Mouse (Mus musculus) retina, postnatal 1 day (tissue): Measurements from ENCODE around the gene Trim47.

Source experiments
- DNase-seq: peaks from one replicate; pipeline ENCODE4 v3.0.0-alpha.2; 2012

The Trim47 gene

DNA sequence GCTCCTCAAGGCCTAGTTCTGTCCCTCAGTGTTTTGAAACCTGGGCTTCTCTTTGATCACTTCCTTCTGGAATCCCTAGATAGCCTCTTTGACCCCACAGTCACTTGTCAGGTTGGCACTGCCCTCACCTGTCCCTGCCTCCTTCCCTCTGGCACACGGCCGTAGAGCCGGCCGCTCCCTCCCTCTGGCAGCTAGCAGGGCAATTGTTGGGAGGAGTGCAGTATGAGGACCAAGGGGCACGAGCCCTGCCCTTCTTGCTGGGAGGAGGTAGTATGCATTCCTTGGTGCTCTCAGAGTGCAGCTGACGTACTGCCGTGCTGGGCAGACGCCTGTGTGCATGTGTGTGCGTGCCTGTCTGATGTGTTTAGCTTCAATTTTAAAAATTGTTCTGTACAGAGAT lies 66.4 kb downstream of the Trim47 start:
- DNase-seq, result no peak

DNA sequence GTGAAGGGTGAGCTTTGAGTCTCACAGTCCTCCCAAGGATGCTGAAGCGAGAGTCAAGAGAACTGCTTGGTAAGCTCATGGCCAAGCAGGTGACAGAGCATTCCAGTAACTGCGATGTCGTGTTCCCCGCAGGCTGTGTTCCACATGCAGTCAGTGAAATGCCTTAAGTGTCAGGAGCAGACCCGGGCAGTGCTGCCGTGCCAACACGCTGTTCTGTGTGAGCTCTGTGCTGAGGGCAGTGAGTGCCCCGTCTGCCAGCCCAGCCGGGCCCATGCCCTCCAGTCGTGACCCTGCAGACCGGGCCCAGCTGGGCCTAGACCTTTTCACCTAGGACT lies 67.4 kb downstream of the Trim47 start:
- no peak for DNase-seq

DNA sequence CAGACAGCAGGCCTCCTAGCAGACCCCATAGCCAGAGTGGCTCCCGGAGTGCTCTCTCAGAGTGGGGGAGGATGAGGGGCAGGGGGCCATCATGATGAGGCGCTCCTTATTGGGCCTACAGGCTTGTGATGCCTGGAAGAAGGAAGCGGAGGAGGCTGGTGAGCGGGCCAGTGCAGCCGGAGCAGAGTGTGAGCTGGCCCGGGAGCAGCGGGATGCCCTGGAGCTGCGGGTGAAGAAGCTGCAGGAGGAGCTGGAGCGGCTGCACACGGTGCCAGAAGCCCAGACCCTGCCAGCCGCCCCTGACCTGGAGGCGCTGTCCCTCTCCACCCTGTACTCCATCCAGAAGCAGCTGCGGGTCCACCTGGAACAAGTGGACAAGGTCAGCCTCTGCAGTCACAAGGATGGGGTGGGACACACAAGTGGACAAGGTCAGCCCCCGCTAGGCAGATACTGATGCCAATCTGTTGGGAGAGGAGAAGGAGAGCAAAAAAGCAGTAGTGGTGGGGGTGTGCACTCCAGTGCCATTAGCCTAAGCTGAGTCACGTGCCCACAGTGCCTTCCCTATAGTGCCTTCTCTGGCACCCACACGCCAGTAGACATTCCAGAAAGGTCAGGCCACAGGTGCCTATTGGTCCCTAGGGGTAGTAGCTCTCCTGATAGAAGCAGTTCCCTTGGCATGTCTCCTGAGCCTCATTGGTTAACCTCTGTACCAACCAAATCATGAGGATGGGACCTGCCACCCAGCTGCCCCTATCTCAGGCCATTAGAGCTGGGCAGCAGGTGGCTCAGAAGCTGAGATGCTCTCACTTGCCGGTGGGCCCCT lies 67.9 kb downstream of the Trim47 start:
- no peak for DNase-seq

DNA sequence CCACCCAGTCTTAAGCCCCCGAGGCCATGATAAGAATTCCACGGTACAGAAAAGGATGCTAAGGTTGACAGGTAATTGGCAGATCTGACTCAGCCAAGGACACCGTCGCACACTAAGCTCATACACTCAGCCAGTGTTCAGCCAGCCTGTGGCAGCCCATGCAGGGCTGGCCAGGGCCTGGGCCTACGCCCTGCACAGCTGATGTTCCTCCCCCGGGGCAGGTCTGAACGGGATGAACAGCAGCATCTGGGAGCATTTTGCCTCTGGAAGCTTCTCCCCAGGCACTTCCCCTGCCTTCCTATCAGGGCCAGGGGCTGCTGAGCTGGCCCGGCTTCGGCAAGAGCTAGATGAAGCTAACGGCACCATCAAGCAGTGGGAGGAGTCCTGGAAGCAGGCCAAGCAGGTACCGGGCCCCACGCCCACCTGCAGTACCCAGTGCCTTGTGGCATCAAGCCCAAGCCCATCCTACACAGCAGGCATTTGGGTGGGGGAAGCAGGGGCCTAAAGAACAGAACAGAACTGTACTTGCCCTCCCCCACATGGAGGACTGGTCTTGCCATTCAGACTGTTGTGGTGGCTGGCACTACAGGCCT lies 68.9 kb downstream of the Trim47 start:
- no peak for DNase-seq

DNA sequence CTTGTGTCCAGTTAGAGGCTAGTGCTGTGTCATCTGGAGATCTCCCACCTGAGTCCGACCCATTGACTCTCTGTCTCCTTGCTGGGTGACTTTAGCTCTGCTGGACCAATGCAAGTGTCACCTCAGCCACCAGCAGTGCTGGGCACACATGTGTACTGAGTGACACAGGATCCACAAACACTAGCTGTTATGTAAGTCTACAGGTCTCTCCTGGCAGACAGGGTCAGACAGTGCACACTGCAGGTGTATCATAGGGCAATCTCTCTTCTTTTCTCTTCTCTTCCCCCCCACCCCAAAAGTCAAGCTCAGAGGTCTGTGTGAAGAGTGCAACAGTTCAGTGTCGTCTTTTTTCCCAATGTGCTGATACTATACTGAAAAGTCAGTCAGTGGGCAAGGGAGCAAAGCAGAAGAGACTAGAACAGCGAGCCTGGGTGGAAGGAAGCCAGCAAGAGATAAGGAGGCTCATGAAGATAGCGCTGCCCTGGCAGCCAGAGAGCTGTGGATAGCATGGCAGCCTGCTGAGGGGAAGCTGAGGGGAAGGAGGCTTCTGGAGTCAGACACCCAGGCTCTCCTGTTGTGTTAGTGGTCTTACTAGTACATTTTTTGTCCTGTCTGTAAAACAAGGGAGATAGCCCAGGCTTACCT lies 69.7 kb downstream of the Trim47 start:
- no peak for DNase-seq

DNA sequence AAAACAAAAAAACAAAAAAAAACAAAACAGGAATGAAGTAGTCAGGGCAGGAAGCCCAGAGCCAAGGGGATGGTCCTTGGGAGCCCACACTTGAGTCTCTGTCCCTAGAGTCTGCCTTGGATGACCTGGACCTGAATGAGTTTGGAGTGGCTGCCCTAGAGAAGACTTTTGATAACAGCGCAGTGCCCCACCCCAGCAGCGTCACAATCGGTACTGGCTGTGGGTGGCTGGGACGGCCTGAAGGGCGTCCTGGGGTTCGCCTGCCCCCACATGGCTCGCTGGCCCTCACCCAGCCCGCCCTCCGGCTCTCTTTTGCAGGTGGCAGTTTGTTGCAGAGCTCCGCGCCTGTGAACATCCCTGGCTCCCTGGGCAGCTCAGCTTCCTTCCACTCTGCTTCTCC lies 71.1 kb downstream of the Trim47 start:
- no peak for DNase-seq
